Mouse (Mus musculus) heart, postnatal 0 days (tissue): ENCODE measurements at regions not wholly inside any gene's neighbourhood (a gene's known extent, or its start where the extent isn't known, plus 50 kb on each side); places are given as distances from the start of the nearest gene placed in this dataset.

Experiments used
- CTCF ChIP-seq: IDR thresholded peaks from 2 replicates; pipeline ENCODE4 v1.5.1; 2016; ENCODE audit warnings: antibody characterized with exemption, control low read depth, low read depth
- EP300 ChIP-seq: IDR thresholded peaks from 2 replicates; pipeline ENCODE4 v1.6.1; 2016; ENCODE audit warnings: antibody characterized with exemption, low read depth

DNA sequence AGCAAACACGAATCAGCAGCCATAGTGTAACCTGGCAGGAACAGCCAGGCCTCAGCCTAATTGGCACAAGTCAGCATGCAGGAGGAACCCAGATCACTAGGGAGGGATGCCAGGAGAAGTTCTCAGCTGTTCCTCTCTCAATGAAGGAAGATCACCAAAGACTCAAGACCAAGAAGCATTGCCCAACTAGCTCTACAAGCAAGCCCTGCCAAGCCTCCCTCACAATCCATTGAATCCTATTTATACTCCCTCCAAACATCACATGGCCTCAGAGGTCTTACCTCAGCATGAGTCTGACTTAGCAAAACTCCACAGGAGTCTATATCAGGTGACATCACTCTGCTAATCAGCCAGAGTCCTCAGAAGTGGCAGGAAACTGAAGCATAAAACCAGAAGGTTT lies 135.1 kb downstream of the Rbm43 start:
- no peak for TF ChIP-seq CTCF
- TF ChIP-seq EP300, result no peak
